Mouse (Mus musculus) testis, adult 2 months (tissue): ENCODE results near the gene 2610301B20Rik. TPM values are rescaled to one million over a fixed set of nuclear protein-coding genes. Genes with fewer than 3 reads are reported as not detected.

Source experiments
- H3K27ac ChIP-seq: fragments of 200-500 bp; 2 replicates; pipeline ENCODE4 v1.5.1; 2012; ENCODE audit warnings: low read depth, low read length; ENCODE audit not compliant: control insufficient read depth, insufficient read depth
- H3K27me3 ChIP-seq: fragments of 200-500 bp; 2 replicates; pipeline ENCODE4 v1.6.1; 2012; ENCODE audit warnings: mild to moderate bottlenecking, low read length, moderate library complexity; ENCODE audit not compliant: control insufficient read depth, insufficient read depth
- H3K36me3 ChIP-seq: fragments of 200-500 bp; 2 replicates; pipeline ENCODE4 v1.6.1; 2012; ENCODE audit warnings: mild to moderate bottlenecking, low read length; ENCODE audit not compliant: control insufficient read depth, insufficient read depth
- H3K4me1 ChIP-seq: fragments of 200-500 bp; 2 replicates; pipeline ENCODE4 v1.6.1; 2012; ENCODE audit warnings: low read length; ENCODE audit not compliant: control insufficient read depth, insufficient read depth
- H3K4me3 ChIP-seq: fragments of 200-500 bp; 2 replicates; pipeline ENCODE4 v1.5.1; 2012; ENCODE audit warnings: low read depth, mild to moderate bottlenecking, low read length, moderate library complexity, mixed read lengths; ENCODE audit not compliant: control insufficient read depth
- CTCF ChIP-seq: fragments of 200-500 bp; IDR thresholded peaks from 2 replicates; pipeline ENCODE4 v1.5.1; 2012; ENCODE audit warnings: low read depth, mild to moderate bottlenecking, inconsistent platforms, low read length, moderate library complexity; ENCODE audit not compliant: control insufficient read depth, insufficient read depth, insufficient replicate concordance
- POLR2A ChIP-seq: fragments of 200-500 bp; IDR thresholded peaks from 2 replicates; pipeline ENCODE4 v1.6.1; 2012; ENCODE audit warnings: low read depth, mild to moderate bottlenecking, inconsistent platforms, low read length, moderate library complexity; ENCODE audit not compliant: control insufficient read depth
- polyA plus RNA-seq: library from polyadenylated mRNA; depleted of rRNA; stranded (reverse); fragments of >200 nt; gene quantifications from 2 replicates; pipeline ENCODE4 v1.2.3, GENCODE M21; 2012

Gene 2610301B20Rik
- polyA plus RNA-seq, 1 experiment = 40.6 TPM

DNA sequence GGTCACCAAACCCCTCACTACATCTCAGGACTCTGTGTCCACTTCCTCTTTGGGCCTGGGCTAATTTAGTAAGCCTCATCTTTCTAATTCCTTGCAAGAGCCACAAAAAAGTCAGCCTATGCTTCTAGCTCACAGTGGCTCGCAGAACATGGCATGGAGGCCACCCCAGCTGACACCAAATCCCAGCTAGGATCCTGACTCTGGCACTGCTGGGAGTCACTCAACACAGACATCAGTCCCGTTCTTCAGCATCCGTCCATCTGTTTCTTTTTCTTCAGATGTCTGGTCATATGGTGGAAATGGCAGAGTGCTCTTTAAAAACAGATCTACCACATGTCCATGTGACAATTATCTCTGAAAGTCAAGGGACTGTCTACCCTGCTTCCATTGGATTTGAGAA is 45.2 kb downstream of the 2610301B20Rik start:
- TF ChIP-seq POLR2A (no peak), CTCF (no peak)
- H3K4me1 ChIP-seq = no peaks in the 10 kb centered on the region
- no peaks in the 10 kb centered on the region for H3K36me3 ChIP-seq
- no peak overlapping the region for H3K4me3 ChIP-seq
- no peak overlapping the region for H3K27ac ChIP-seq
- no peaks in the 10 kb centered on the region for H3K27me3 ChIP-seq

DNA sequence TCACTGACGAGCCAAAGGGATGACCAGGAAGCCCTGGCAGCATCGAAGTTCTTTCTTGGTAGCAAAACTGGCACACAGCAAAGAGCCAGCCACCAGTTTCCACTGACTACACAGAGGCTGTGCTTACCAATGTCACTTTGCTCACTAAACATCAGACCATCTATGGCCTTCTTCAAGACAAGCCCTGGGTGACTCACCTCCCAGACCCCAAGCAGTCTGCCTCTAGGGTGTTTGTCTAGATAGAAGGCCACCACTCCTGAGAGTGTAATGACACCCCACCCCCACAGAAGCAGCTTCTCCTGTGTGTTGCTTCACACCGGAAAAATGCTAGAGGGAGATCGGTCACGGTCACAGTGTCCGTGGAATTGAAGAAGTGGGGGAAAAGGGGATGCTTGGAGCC is 45.7 kb downstream of the 2610301B20Rik start:
- H3K36me3 ChIP-seq = no peaks in the 10 kb centered on the region
- H3K4me1 ChIP-seq = no peaks in the 10 kb centered on the region
- no peak for TF ChIP-seq POLR2A
- no peak for TF ChIP-seq CTCF
- H3K27me3 ChIP-seq = no peaks in the 10 kb centered on the region
- no peak overlapping the region for H3K27ac ChIP-seq
- no peak overlapping the region for H3K4me3 ChIP-seq

DNA sequence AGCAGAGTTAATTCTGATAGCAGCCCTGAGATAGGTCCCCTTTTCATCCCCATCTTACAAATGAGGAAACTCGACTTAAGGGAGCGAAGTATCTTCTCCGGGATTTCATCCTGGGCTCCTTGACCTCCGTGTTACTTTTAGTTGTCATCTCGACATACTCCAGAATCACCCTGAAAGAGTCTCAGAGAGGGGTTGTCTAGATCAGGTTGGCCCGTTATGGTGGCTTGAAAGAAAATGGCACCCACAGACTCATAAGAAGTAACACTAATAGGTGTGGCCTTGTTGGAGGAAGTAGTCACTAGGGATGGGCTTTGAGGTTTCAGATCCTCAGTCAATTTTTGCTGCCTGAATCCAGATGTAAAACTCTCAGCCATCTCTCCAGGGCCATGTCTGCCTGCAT is 46.3 kb downstream of the 2610301B20Rik start:
- TF ChIP-seq POLR2A (no peak), CTCF (no peak)
- Histone ChIP-seq H3K27ac (no peak overlapping the region), H3K4me1 (no peaks in the 10 kb centered on the region), H3K36me3 (no peaks in the 10 kb centered on the region), H3K27me3 (no peaks in the 10 kb centered on the region), H3K4me3 (no peak overlapping the region)

DNA sequence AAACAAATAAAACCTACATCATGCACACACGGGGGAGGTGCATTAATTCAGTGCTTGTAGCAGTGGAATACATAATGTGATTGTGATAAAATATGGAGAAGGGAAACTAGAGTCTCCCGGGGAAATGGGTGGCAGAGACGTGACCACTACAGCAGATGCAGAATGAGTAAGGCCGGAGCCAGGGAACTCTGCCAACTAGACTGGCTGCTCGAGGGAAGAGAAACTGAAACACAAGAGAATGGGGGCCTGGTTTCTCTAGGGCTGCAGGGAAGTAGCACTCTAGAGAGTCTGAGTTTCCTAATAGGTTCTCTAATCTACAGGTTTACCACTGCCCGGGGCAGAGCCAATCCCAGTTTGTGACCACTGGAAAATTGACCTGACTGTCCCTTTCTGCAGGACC is 48.9 kb downstream of the 2610301B20Rik start:
- no peaks in the 10 kb centered on the region for H3K27me3 ChIP-seq
- TF ChIP-seq CTCF = no peak
- no peak for TF ChIP-seq POLR2A
- H3K4me1 ChIP-seq = no peaks in the 10 kb centered on the region
- H3K36me3 ChIP-seq = no peaks in the 10 kb centered on the region
- no peak overlapping the region for H3K27ac ChIP-seq
- no peak overlapping the region for H3K4me3 ChIP-seq

DNA sequence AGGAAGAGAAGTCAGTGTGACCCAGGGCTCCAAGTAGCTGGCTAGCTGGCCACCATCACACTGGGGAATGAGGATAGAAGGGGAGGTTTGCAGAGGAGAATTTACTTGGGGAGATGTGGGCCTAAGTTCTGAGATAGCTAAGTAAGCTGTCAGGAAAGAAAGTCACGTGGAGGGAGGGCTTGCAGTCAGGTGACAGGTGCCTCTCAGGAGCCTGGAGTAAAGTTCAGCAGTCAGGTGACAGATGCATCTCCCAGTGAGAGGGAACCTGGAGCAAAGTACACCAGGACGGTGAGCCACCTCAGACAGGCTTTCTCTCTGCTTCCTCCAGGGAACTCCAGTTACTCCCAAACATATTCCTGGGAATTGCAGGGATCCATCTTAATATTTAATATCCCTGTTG is 49.8 kb downstream of the 2610301B20Rik start:
- Histone ChIP-seq H3K27me3 (no peaks in the 10 kb centered on the region), H3K4me3 (no peak overlapping the region), H3K27ac (no peak overlapping the region), H3K4me1 (no peaks in the 10 kb centered on the region), H3K36me3 (no peaks in the 10 kb centered on the region)
- TF ChIP-seq POLR2A (no peak), CTCF (no peak)

DNA sequence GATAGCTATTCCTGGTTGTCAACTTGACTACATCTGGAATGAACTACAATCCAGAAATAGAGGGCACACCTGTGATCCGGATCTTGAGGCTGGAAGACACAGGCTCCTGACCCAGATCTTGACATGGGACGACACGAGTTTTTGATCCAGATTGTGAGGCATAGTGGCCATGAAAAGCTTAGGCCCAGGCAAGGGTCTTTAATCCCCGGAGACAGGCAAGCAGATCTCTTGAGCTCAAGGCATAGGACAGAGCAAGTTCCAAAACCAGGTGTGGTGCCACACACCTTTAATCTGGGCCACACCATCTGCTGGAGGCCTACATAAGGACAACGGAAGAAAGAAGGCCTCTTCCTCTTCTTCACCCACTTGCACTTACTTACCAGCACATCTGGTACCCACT is 50.2 kb downstream of the 2610301B20Rik start:
- Histone ChIP-seq H3K36me3 (no peaks in the 10 kb centered on the region), H3K4me1 (no peaks in the 10 kb centered on the region), H3K27ac (no peak overlapping the region), H3K27me3 (no peaks in the 10 kb centered on the region), H3K4me3 (no peak overlapping the region)
- no peak for TF ChIP-seq CTCF
- no peak for TF ChIP-seq POLR2A

DNA sequence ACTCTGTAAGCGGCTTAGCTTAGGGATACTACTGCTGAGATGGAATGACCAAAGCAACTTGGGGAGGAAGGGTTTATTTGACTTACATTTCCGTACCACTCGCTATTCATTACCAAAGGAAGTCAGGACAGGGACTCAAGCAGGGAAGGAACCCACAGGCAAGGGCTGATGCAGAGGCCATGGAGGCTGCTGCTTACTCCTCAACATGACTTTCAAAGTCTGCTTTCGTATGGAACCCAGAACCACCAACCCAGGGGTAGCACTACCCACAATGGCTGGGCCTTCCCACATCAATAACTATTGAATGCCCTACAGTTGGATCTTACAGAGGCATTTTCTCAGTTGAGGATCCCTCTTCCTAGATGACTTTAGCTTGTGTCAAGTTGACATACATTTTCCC is 52.1 kb downstream of the 2610301B20Rik start:
- no peaks in the 10 kb centered on the region for H3K36me3 ChIP-seq
- H3K27ac ChIP-seq = no peak overlapping the region
- TF ChIP-seq POLR2A (no peak), CTCF (no peak)
- H3K4me1 ChIP-seq = no peaks in the 10 kb centered on the region
- no peak overlapping the region for H3K4me3 ChIP-seq
- H3K27me3 ChIP-seq = no peaks in the 10 kb centered on the region

DNA sequence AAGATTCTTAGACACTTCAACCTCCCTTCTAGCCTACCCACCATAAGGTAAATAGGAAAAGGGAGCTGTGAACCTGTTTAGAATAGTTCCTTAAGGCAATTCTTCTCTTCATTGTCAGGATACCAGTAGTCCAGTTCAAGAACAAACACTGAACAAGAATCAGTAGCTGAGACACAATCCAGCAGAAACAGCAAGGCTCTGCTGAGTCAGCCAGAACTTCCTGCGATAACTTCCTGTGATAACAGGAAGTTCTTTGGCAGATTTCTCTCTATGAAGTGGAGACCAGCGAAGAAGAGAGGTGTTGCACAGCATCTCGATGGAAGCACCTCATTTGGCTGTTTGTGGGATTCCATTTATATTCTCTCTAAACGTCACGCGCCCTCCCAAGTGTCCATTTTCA is 53.9 kb downstream of the 2610301B20Rik start:
- H3K27me3 ChIP-seq = no peaks in the 10 kb centered on the region
- no peak overlapping the region for H3K27ac ChIP-seq
- H3K4me1 ChIP-seq = no peaks in the 10 kb centered on the region
- TF ChIP-seq CTCF = no peak
- no peak overlapping the region for H3K4me3 ChIP-seq
- no peaks in the 10 kb centered on the region for H3K36me3 ChIP-seq
